ENCODE assay signal across 30 mouse cellular contexts in genomic region chr3:106187991-106188390, GRCm38 (mm10). TPM values are rescaled to one million over a fixed set of nuclear protein-coding genes. Genes with fewer than 3 reads are reported as not detected.
DNase-seq lines count a peak whose midpoint lies in the region; ATAC-seq and TF ChIP-seq lines count a peak whose summit lies in the region.
"Had no signal": no experiment of that assay in that cellular context is flagged by ENCODE, and none has a peak within 500 bp of the region (broad histone marks: within the 10 kb centered on the region; RNA-seq: fewer than 3 reads in every experiment).

No protein-coding gene starts in this region.

- H3K27me3 ChIP-seq in forebrain, embryonic 12.5 days = no peaks in the 10 kb centered on the region
- no peaks in the 10 kb centered on the region for H3K27me3 ChIP-seq in forebrain, postnatal 0 days (ENCODE audit: insufficient read depth, low read length)
- H3K27me3 ChIP-seq in hindbrain, embryonic 11.5 days (ENCODE audit: control insufficient read depth, insufficient read depth, low read length) = no peaks in the 10 kb centered on the region
- no peaks in the 10 kb centered on the region for H3K27me3 ChIP-seq in hindbrain, embryonic 10.5 days (ENCODE audit: insufficient read depth, poor library complexity, severe bottlenecking)
- H3K27me3 ChIP-seq in kidney, embryonic 16.5 days (ENCODE audit: insufficient read depth, low read length) = no peaks in the 10 kb centered on the region
- H3K27me3 ChIP-seq in midbrain, embryonic 14.5 days (ENCODE audit: control insufficient read depth, insufficient read depth, low read length) = no peaks in the 10 kb centered on the region
- H3K27me3 ChIP-seq in midbrain, embryonic 13.5 days = no peaks in the 10 kb centered on the region
- H3K27me3 ChIP-seq: intestine, embryonic 15.5 days; liver, embryonic 13.5 days; midbrain, embryonic 15.5 days had no signal

- peaks cover 13% of the 10 kb centered on the region; the same call in 1 of the 2 replicates for H3K9me3 ChIP-seq in forebrain, embryonic 12.5 days
- H3K9me3 ChIP-seq in forebrain, postnatal 0 days (ENCODE audit: low read length) = no peaks in the 10 kb centered on the region
- no peaks in the 10 kb centered on the region for H3K9me3 ChIP-seq in hindbrain, embryonic 11.5 days (ENCODE audit: control insufficient read depth, low read length)
- peaks cover 48% of the 10 kb centered on the region for H3K9me3 ChIP-seq in hindbrain, embryonic 10.5 days
- peaks cover 26% of the 10 kb centered on the region for H3K9me3 ChIP-seq in kidney, embryonic 16.5 days (ENCODE audit: low read length)
- H3K9me3 ChIP-seq in midbrain, embryonic 14.5 days (ENCODE audit: control insufficient read depth, low read length) = 0 out of 2 replicates have a peak, but pooled peaks cover 2% of the 10 kb centered on the region
- peaks cover 18% of the 10 kb centered on the region; the same call in 1 of the 2 replicates for H3K9me3 ChIP-seq in midbrain, embryonic 13.5 days

- H3K4me2 ChIP-seq in forebrain, embryonic 12.5 days = no peak overlapping the region
- H3K4me2 ChIP-seq in forebrain, postnatal 0 days (ENCODE audit: low read depth) = no peak overlapping the region
- no peak overlapping the region for H3K4me2 ChIP-seq in hindbrain, embryonic 11.5 days (replicated peaks; ENCODE audit: low read depth, low read length)
- H3K4me2 ChIP-seq in kidney, embryonic 16.5 days (replicated peaks; ENCODE audit: low read depth, low read length) = no peak overlapping the region
- H3K4me2 ChIP-seq in midbrain, embryonic 14.5 days (ENCODE audit: low read length) = no peak overlapping the region
- no peak overlapping the region for H3K4me2 ChIP-seq in midbrain, embryonic 13.5 days (replicated peaks)
- H3K4me2 ChIP-seq: intestine, embryonic 15.5 days; liver, embryonic 13.5 days; midbrain, embryonic 15.5 days had no signal

- H3K4me1 ChIP-seq in forebrain, embryonic 12.5 days = no peaks in the 10 kb centered on the region
- H3K4me1 ChIP-seq in forebrain, postnatal 0 days (ENCODE audit: insufficient read depth) = no peaks in the 10 kb centered on the region
- no peaks in the 10 kb centered on the region for H3K4me1 ChIP-seq in hindbrain, embryonic 11.5 days (replicated peaks; ENCODE audit: control insufficient read depth, insufficient read depth, low read length)
- no peaks in the 10 kb centered on the region for H3K4me1 ChIP-seq in hindbrain, embryonic 10.5 days (replicated peaks)
- no peaks in the 10 kb centered on the region for H3K4me1 ChIP-seq in kidney, embryonic 16.5 days (ENCODE audit: insufficient read depth, low read length)
- H3K4me1 ChIP-seq in midbrain, embryonic 14.5 days (ENCODE audit: control insufficient read depth, insufficient read depth, low read length) = no peaks in the 10 kb centered on the region
- no peaks in the 10 kb centered on the region for H3K4me1 ChIP-seq in midbrain, embryonic 13.5 days (replicated peaks)
- H3K4me1 ChIP-seq: intestine, embryonic 15.5 days; liver, embryonic 13.5 days; midbrain, embryonic 15.5 days had no signal

- WGBS in forebrain, embryonic 12.5 days = 80% methylated on average over 2 of the region's 2 CpGs
- 86% methylated on average over 2 of the region's 2 CpGs for WGBS in forebrain, postnatal 0 days
- WGBS in hindbrain, embryonic 11.5 days = 82% methylated on average over 2 of the region's 2 CpGs
- WGBS in hindbrain, embryonic 10.5 days = 83% methylated on average over 2 of the region's 2 CpGs
- 83% methylated on average over 2 of the region's 2 CpGs for WGBS in kidney, embryonic 16.5 days
- 81% methylated on average over 2 of the region's 2 CpGs for WGBS in midbrain, embryonic 14.5 days
- WGBS in midbrain, embryonic 13.5 days = 85% methylated on average over 2 of the region's 2 CpGs

- TF ChIP-seq CTCF in forebrain, postnatal 0 days (IDR thresholded peaks at IDR 0.05; ENCODE audit: low read depth) = no peak

- H3K27ac ChIP-seq in forebrain, embryonic 12.5 days = no peak overlapping the region
- no peak overlapping the region for H3K27ac ChIP-seq in forebrain, postnatal 0 days (ENCODE audit: low read depth, low read length)
- no peak overlapping the region for H3K27ac ChIP-seq in hindbrain, embryonic 11.5 days (ENCODE audit: low read depth, low read length)
- H3K27ac ChIP-seq in hindbrain, embryonic 10.5 days = no peak overlapping the region
- H3K27ac ChIP-seq in kidney, embryonic 16.5 days (ENCODE audit: low read length) = no peak overlapping the region
- H3K27ac ChIP-seq in midbrain, embryonic 14.5 days (replicated peaks; ENCODE audit: low read depth, low read length) = no peak overlapping the region
- no peak overlapping the region for H3K27ac ChIP-seq in midbrain, embryonic 13.5 days
- H3K27ac ChIP-seq: intestine, embryonic 15.5 days; liver, embryonic 13.5 days; midbrain, embryonic 15.5 days had no signal

- H3K4me3 ChIP-seq in forebrain, embryonic 12.5 days (replicated peaks) = no peak overlapping the region
- no peak overlapping the region for H3K4me3 ChIP-seq in forebrain, postnatal 0 days (ENCODE audit: low read depth, low read length)
- no peak overlapping the region for H3K4me3 ChIP-seq in hindbrain, embryonic 11.5 days (ENCODE audit: low read depth, low read length)
- H3K4me3 ChIP-seq in hindbrain, embryonic 10.5 days = no peak overlapping the region
- H3K4me3 ChIP-seq in kidney, embryonic 16.5 days (ENCODE audit: low read length) = no peak overlapping the region
- H3K4me3 ChIP-seq in midbrain, embryonic 14.5 days (replicated peaks; ENCODE audit: low read depth, low read length) = no peak overlapping the region
- H3K4me3 ChIP-seq in midbrain, embryonic 13.5 days (replicated peaks) = no peak overlapping the region
- H3K4me3 ChIP-seq: intestine, embryonic 15.5 days; liver, embryonic 13.5 days; midbrain, embryonic 15.5 days had no signal

- H3K36me3 ChIP-seq in forebrain, embryonic 12.5 days (replicated peaks) = no peaks in the 10 kb centered on the region
- no peaks in the 10 kb centered on the region for H3K36me3 ChIP-seq in forebrain, postnatal 0 days (ENCODE audit: insufficient read depth)
- no peaks in the 10 kb centered on the region for H3K36me3 ChIP-seq in hindbrain, embryonic 11.5 days (ENCODE audit: control insufficient read depth, insufficient read depth, low read length)
- H3K36me3 ChIP-seq in hindbrain, embryonic 10.5 days = no peaks in the 10 kb centered on the region
- H3K36me3 ChIP-seq in kidney, embryonic 16.5 days (ENCODE audit: insufficient read depth, low read length) = no peaks in the 10 kb centered on the region
- H3K36me3 ChIP-seq in midbrain, embryonic 14.5 days (ENCODE audit: control insufficient read depth, insufficient read depth, low read length) = no peaks in the 10 kb centered on the region
- no peaks in the 10 kb centered on the region for H3K36me3 ChIP-seq in midbrain, embryonic 13.5 days
- H3K36me3 ChIP-seq: intestine, embryonic 15.5 days; liver, embryonic 13.5 days; midbrain, embryonic 15.5 days had no signal

- no peak overlapping the region for H3K9ac ChIP-seq in forebrain, embryonic 12.5 days
- H3K9ac ChIP-seq in forebrain, postnatal 0 days = no peak overlapping the region
- no peak overlapping the region for H3K9ac ChIP-seq in hindbrain, embryonic 11.5 days (ENCODE audit: low read depth, low read length)
- H3K9ac ChIP-seq in kidney, embryonic 16.5 days (replicated peaks; ENCODE audit: low read length) = no peak overlapping the region
- H3K9ac ChIP-seq in midbrain, embryonic 14.5 days (replicated peaks; ENCODE audit: low read length) = no peak overlapping the region
- H3K9ac ChIP-seq in midbrain, embryonic 13.5 days (replicated peaks) = no peak overlapping the region
- H3K9ac ChIP-seq: intestine, embryonic 15.5 days; liver, embryonic 13.5 days; midbrain, embryonic 15.5 days had no signal

- DNase-seq in forebrain, postnatal 0 days = no peak
- no peak for DNase-seq in hindbrain, embryonic 11.5 days (ENCODE audit: low spot score)
- no peak for DNase-seq in hindbrain, embryonic 10.5 days (ENCODE audit: low spot score)
- no peak for DNase-seq in kidney, postnatal 25 days
- DNase-seq in midbrain, embryonic 14.5 days = no peak
- DNase-seq: adrenal gland, postnatal 14 days; cerebellum, adult 2 months; cerebellum, postnatal 25 days; gastrocnemius, postnatal 36 days; left cerebral cortex, postnatal 4 days; liver, embryonic 13.5 days; lung, adult 2 months; lung, postnatal 14 days had no signal

- ATAC-seq in forebrain, embryonic 12.5 days (ENCODE audit: low FRiP score) = peak; percentile 63; the same call in 1 of the 2 replicates
- ATAC-seq in forebrain, postnatal 0 days = no peak
- ATAC-seq in hindbrain, embryonic 11.5 days (ENCODE audit: low FRiP score) = peak; percentile 30; the same call in 1 of the 2 replicates
- ATAC-seq in kidney, embryonic 16.5 days (ENCODE audit: low FRiP score, low TSS enrichment) = 0 out of 2 replicates have a peak, but pooled peaks have one; percentile 12
- peak; percentile 72; the same call in 1 of the 2 replicates for ATAC-seq in midbrain, embryonic 14.5 days (ENCODE audit: low FRiP score, low TSS enrichment)
- ATAC-seq in midbrain, embryonic 13.5 days = no peak
- ATAC-seq: CD4-positive, CD25-positive, alpha-beta regulatory T cell, adult 4 months; intestine, embryonic 15.5 days; midbrain, embryonic 15.5 days had no signal

RNA-seq across cellular contexts. Expression of gene Chil3, which starts 20.6 kb away (rescaled TPM):
- polyA plus RNA-seq in forebrain, embryonic 12.5 days (2016; fragmentation: Nextera tagmentation; extraction: Ambion mirVana) = not detected in 2 replicates
- total RNA-seq in forebrain, postnatal 0 days (2014; rRNA removed) = 0.15 TPM in 1 of 2 replicates, not detected in the other
- polyA plus RNA-seq in forebrain, postnatal 0 days (2015; fragmentation: Nextera tagmentation; extraction: Ambion mirVana) = 0.17 and 1.2 TPM in 2 replicates
- polyA plus RNA-seq in hindbrain, embryonic 11.5 days (2014; fragmentation: Nextera tagmentation; extraction: Ambion mirVana) = not detected in 2 replicates
- polyA plus RNA-seq in hindbrain, embryonic 10.5 days (2016; fragmentation: Nextera tagmentation; extraction: Ambion mirVana) = 0.14 TPM in 1 of 2 replicates, not detected in the other
- 0.15 and 0.21 TPM in 2 replicates for polyA plus RNA-seq in kidney, embryonic 16.5 days (2015; fragmentation: Nextera tagmentation; extraction: Ambion mirVana)
- polyA plus RNA-seq in midbrain, embryonic 14.5 days (2014; fragmentation: Nextera tagmentation; extraction: Ambion mirVana) = not detected in 2 replicates
- not detected in 2 replicates for polyA plus RNA-seq in midbrain, embryonic 13.5 days (2015; fragmentation: Nextera tagmentation; extraction: Ambion mirVana)
- total RNA-seq: gastrocnemius, adult 18-20 months; gastrocnemius, postnatal 36 days; layer of hippocampus, adult 18-20 months; layer of hippocampus, postnatal 14 days; left cerebral cortex, adult 8-10 months; left cerebral cortex, postnatal 4 days had no signal
- polyA plus RNA-seq: CD4-positive, CD25-positive, alpha-beta regulatory T cell, adult 4 months; kidney, embryonic 14.5 days; small intestine, adult 2 months had no signal

RNA-seq across cellular contexts. Expression of gene Chil4, which starts 31.3 kb away (rescaled TPM):
- polyA plus RNA-seq in forebrain, embryonic 12.5 days (2016; fragmentation: Nextera tagmentation; extraction: Ambion mirVana) = not detected in 2 replicates
- not detected in 2 replicates for total RNA-seq in forebrain, postnatal 0 days (2014; rRNA removed)
- polyA plus RNA-seq in forebrain, postnatal 0 days (2015; fragmentation: Nextera tagmentation; extraction: Ambion mirVana) = not detected in 2 replicates
- not detected in 2 replicates for polyA plus RNA-seq in hindbrain, embryonic 11.5 days (2014; fragmentation: Nextera tagmentation; extraction: Ambion mirVana)
- polyA plus RNA-seq in hindbrain, embryonic 10.5 days (2016; fragmentation: Nextera tagmentation; extraction: Ambion mirVana) = not detected in 2 replicates
- 0.66 and 0.95 TPM in 2 replicates for polyA plus RNA-seq in kidney, embryonic 16.5 days (2015; fragmentation: Nextera tagmentation; extraction: Ambion mirVana)
- not detected in 2 replicates for polyA plus RNA-seq in midbrain, embryonic 14.5 days (2014; fragmentation: Nextera tagmentation; extraction: Ambion mirVana)
- polyA plus RNA-seq in midbrain, embryonic 13.5 days (2015; fragmentation: Nextera tagmentation; extraction: Ambion mirVana) = not detected in 2 replicates
- total RNA-seq: adrenal gland, postnatal 14 days; gastrocnemius, adult 18-20 months; gastrocnemius, postnatal 36 days; heart, adult 8-10 months; heart, postnatal 25 days; layer of hippocampus, adult 18-20 months; layer of hippocampus, postnatal 14 days; left cerebral cortex, adult 8-10 months; left cerebral cortex, postnatal 4 days; megakaryocyte progenitor cell, adult 5-6 weeks; neutrophil, adult 5-6 weeks had no signal
- polyA plus RNA-seq: CD4-positive, CD25-positive, alpha-beta regulatory T cell, adult 4 months; cerebellum, adult 2 months; embryonic facial prominence, embryonic 14.5 days; intestine, embryonic 15.5 days; kidney, embryonic 14.5 days; liver, embryonic 13.5 days; midbrain, embryonic 15.5 days; small intestine, adult 2 months had no signal

Comparison
In these comparisons a context has a peak if more than half of its experiments do, and no peak if none do; other contexts are left out.
1. ATAC-seq: peak in forebrain, embryonic 12.5 days (single experiment), hindbrain, embryonic 11.5 days (single experiment), kidney, embryonic 16.5 days (single experiment) and midbrain, embryonic 14.5 days (single experiment); none in forebrain, postnatal 0 days (single experiment) and midbrain, embryonic 13.5 days (single experiment).